Mouse (Mus musculus) heart, embryonic 13.5 days (tissue): ENCODE measurements around the gene Dctn5. TPM values are rescaled to one million over a fixed set of nuclear protein-coding genes. Genes with fewer than 3 reads are reported as not detected.

Experiments used
- ATAC-seq: fragments of 200-750 bp; cut with Nextera tagmentation; 2 replicates; pipeline ENCODE4 v1.8.0; 2017; ENCODE audit warnings: moderate TSS enrichment; ENCODE audit not compliant: insufficient number of reproducible peaks, low FRiP score, low TSS enrichment; ENCODE audit errors: extremely low read depth
- H3K27ac ChIP-seq: fragments of 300-500 bp; sonication (generic); replicated peaks from 2 replicates; pipeline ENCODE4 v1.5.1; 2015; ENCODE audit warnings: moderate library complexity, mild to moderate bottlenecking, inconsistent platforms
- H3K27me3 ChIP-seq: fragments of 300-500 bp; sonication (generic); replicated peaks from 2 replicates; pipeline ENCODE4 v1.6.1; 2015; ENCODE audit warnings: mild to moderate bottlenecking, inconsistent platforms
- H3K36me3 ChIP-seq: fragments of 300-500 bp; sonication (generic); 2 replicates; pipeline ENCODE4 v1.6.1; 2015; ENCODE audit warnings: mild to moderate bottlenecking, inconsistent platforms
- H3K4me1 ChIP-seq: fragments of 300-500 bp; sonication (generic); 2 replicates; pipeline ENCODE4 v1.6.1; 2015; ENCODE audit warnings: inconsistent platforms
- H3K4me2 ChIP-seq: fragments of 300-500 bp; sonication (generic); 2 replicates; pipeline ENCODE4 v1.6.1; 2015; ENCODE audit warnings: inconsistent platforms, mild to moderate bottlenecking, moderate library complexity
- H3K4me3 ChIP-seq: fragments of 300-500 bp; sonication (generic); 2 replicates; pipeline ENCODE4 v1.5.1; 2015; ENCODE audit warnings: moderate library complexity, mild to moderate bottlenecking, inconsistent platforms
- H3K9ac ChIP-seq: fragments of 300-500 bp; sonication (generic); 2 replicates; pipeline ENCODE4 v1.6.1; 2015; ENCODE audit warnings: inconsistent platforms, mild to moderate bottlenecking, moderate library complexity
- H3K9me3 ChIP-seq: fragments of 300-500 bp; sonication (generic); 2 replicates; pipeline ENCODE4 v1.6.1; 2016; ENCODE audit warnings: inconsistent platforms
- WGBS: fragments of 180-500 bp; shearing (Covaris S2); methylation state at CpG from one replicate; pipeline ENCODE4 v1.1.7; 2015; ENCODE audit warnings: mixed read lengths; 5-methylcytosine and 5-hydroxymethylcytosine counted together
- polyA plus RNA-seq: library from polyadenylated mRNA; unstranded; fragments of >200 nt; fragmentation: Nextera tagmentation; extraction: Ambion mirVana; gene quantifications from 2 replicates; pipeline ENCODE4 v1.2.1, GENCODE M21; 2015

Gene Dctn5
- polyA plus RNA-seq, 1 experiment from 2014 or later: 70.6 TPM

- ATAC-seq: no peak
- H3K27ac ChIP-seq: no peak overlapping the region
- no peaks in the 10 kb centered on the region for H3K27me3 ChIP-seq
- peaks cover 86% of the 10 kb centered on the region for H3K36me3 ChIP-seq
- no peaks in the 10 kb centered on the region; the same call in 1 of the 2 replicates for H3K4me1 ChIP-seq
- H3K4me3 ChIP-seq: no peak overlapping the region
- WGBS: 89% methylated on average over 7 of the region's 7 CpGs
- no peak overlapping the region for H3K9ac ChIP-seq
- no peaks in the 10 kb centered on the region for H3K9me3 ChIP-seq
- no peak overlapping the region for H3K4me2 ChIP-seq
Measured at GRCm38 (mm10) chr7:122167203-122167602, 34.4 kb downstream of the Dctn5 start.

GRCm38 (mm10) chr7:122170705-122171104 is 37.9 kb downstream of the Dctn5 start:
- no peak overlapping the region for H3K27ac ChIP-seq
- WGBS: 78% methylated on average over 6 of the region's 6 CpGs

GRCm38 (mm10) chr7:122171613-122172012 is 38.8 kb downstream of the Dctn5 start:
- H3K4me1 ChIP-seq: no peaks in the 10 kb centered on the region
- no peak overlapping the region for H3K9ac ChIP-seq
- peaks cover 44% of the 10 kb centered on the region for H3K36me3 ChIP-seq
- no peak overlapping the region for H3K4me2 ChIP-seq
- no peak overlapping the region for H3K27ac ChIP-seq
- 73% methylated on average over 10 of the region's 10 CpGs for WGBS
- no peak overlapping the region for H3K4me3 ChIP-seq
- H3K27me3 ChIP-seq: no peaks in the 10 kb centered on the region; the same call in 1 of the 2 replicates
- no peak for ATAC-seq
- H3K9me3 ChIP-seq: no peaks in the 10 kb centered on the region

More at GRCm38 (mm10) chr7:122170705-122171104, 37.9 kb downstream of the Dctn5 start:
- Histone ChIP-seq H3K4me3 (no peak overlapping the region), H3K4me1 (no peaks in the 10 kb centered on the region; the same call in 1 of the 2 replicates), H3K9ac (no peak overlapping the region), H3K36me3 (peaks cover 53% of the 10 kb centered on the region), H3K4me2 (no peak overlapping the region), H3K27me3 (no peaks in the 10 kb centered on the region; the same call in 1 of the 2 replicates), H3K9me3 (no peaks in the 10 kb centered on the region)
- no peak for ATAC-seq

- ATAC-seq: no peak
- H3K27ac ChIP-seq: no peak overlapping the region
- H3K9me3 ChIP-seq: no peaks in the 10 kb centered on the region
- no peaks in the 10 kb centered on the region for H3K36me3 ChIP-seq
- 78% methylated on average over 7 of the region's 7 CpGs for WGBS
- H3K4me2 ChIP-seq: no peak overlapping the region
- H3K27me3 ChIP-seq: peaks cover 7% of the 10 kb centered on the region; the same call in 1 of the 2 replicates
- no peak overlapping the region for H3K4me3 ChIP-seq
- H3K9ac ChIP-seq: no peak overlapping the region
- no peaks in the 10 kb centered on the region; the same call in 1 of the 2 replicates for H3K4me1 ChIP-seq
Measured at GRCm38 (mm10) chr7:122180720-122181119, 47.9 kb downstream of the Dctn5 start.

GRCm38 (mm10) chr7:122184569-122184968 is 51.7 kb downstream of the Dctn5 start:
- WGBS: 57% methylated on average over 5 of the region's 5 CpGs
- no peak overlapping the region for H3K4me2 ChIP-seq
- no peaks in the 10 kb centered on the region for H3K9me3 ChIP-seq
- ATAC-seq: no peak; the same call in 1 of the 2 replicates
- no peak overlapping the region for H3K27ac ChIP-seq
- H3K4me1 ChIP-seq: no peaks in the 10 kb centered on the region; the same call in 1 of the 2 replicates
- no peaks in the 10 kb centered on the region for H3K36me3 ChIP-seq
- H3K4me3 ChIP-seq: no peak overlapping the region
- H3K9ac ChIP-seq: no peak overlapping the region
- H3K27me3 ChIP-seq: 0 out of 2 replicates have a peak, but pooled peaks cover 9% of the 10 kb centered on the region

- H3K4me2 ChIP-seq: peak within 1 kb of the TSS; percentile 24; the same call in 1 of the 2 replicates
- 18% methylated on average over 17 of the region's 17 CpGs for WGBS
- H3K36me3 ChIP-seq: no peaks in the 10 kb centered on the region
- no peak within 1 kb of the TSS for H3K27ac ChIP-seq
- H3K9me3 ChIP-seq: no peaks in the 10 kb centered on the region
- H3K4me3 ChIP-seq: no peak within 1 kb of the TSS
- 0 out of 2 replicates have a peak, but pooled peaks cover 9% of the 10 kb centered on the region for H3K27me3 ChIP-seq
- no peak for ATAC-seq
- no peak within 1 kb of the TSS for H3K9ac ChIP-seq
- no peaks in the 10 kb centered on the region; the same call in 1 of the 2 replicates for H3K4me1 ChIP-seq
Measured at GRCm38 (mm10) chr7:122186043-122186442, 53.2 kb downstream of the Dctn5 start, which contains the start of gene Ern2. Ern2 (minus strand) TSS chr7:122186207.

- no peak overlapping the region for H3K4me3 ChIP-seq
- no peak overlapping the region for H3K27ac ChIP-seq
- no peak for ATAC-seq
- H3K9me3 ChIP-seq: no peaks in the 10 kb centered on the region
- no peak overlapping the region for H3K4me2 ChIP-seq
- 26% methylated on average over 7 of the region's 7 CpGs for WGBS
- H3K4me1 ChIP-seq: no peaks in the 10 kb centered on the region; the same call in 1 of the 2 replicates
- H3K36me3 ChIP-seq: no peaks in the 10 kb centered on the region
- no peak overlapping the region for H3K9ac ChIP-seq
- 0 out of 2 replicates have a peak, but pooled peaks cover 6% of the 10 kb centered on the region for H3K27me3 ChIP-seq
Measured at GRCm38 (mm10) chr7:122189484-122189883, 56.6 kb downstream of the Dctn5 start.

GRCm38 (mm10) chr7:122191097-122191496 is 58.3 kb downstream of the Dctn5 start:
- no peak overlapping the region for H3K4me2 ChIP-seq
- H3K27ac ChIP-seq: no peak overlapping the region
- no peaks in the 10 kb centered on the region for H3K36me3 ChIP-seq
- no peaks in the 10 kb centered on the region for H3K9me3 ChIP-seq
- H3K4me3 ChIP-seq: no peak overlapping the region
- WGBS: 61% methylated on average over 10 of the region's 10 CpGs
- no peaks in the 10 kb centered on the region for H3K27me3 ChIP-seq
- ATAC-seq: no peak
- H3K9ac ChIP-seq: no peak overlapping the region
- no peaks in the 10 kb centered on the region for H3K4me1 ChIP-seq

- H3K4me3 ChIP-seq: no peak overlapping the region
- H3K27ac ChIP-seq: no peak overlapping the region
- H3K4me2 ChIP-seq: no peak overlapping the region
- no peak overlapping the region for H3K9ac ChIP-seq
- no peaks in the 10 kb centered on the region for H3K27me3 ChIP-seq
- no peaks in the 10 kb centered on the region for H3K4me1 ChIP-seq
- H3K36me3 ChIP-seq: no peaks in the 10 kb centered on the region
- no peaks in the 10 kb centered on the region for H3K9me3 ChIP-seq
- no peak for ATAC-seq
Measured at GRCm38 (mm10) chr7:122193919-122194318, 61.1 kb downstream of the Dctn5 start.

GRCm38 (mm10) chr7:122196771-122197170 is 63.9 kb downstream of the Dctn5 start:
- Histone ChIP-seq H3K9me3 (no peaks in the 10 kb centered on the region), H3K4me2 (no peak overlapping the region), H3K4me1 (0 out of 2 replicates have a peak, but pooled peaks cover 3% of the 10 kb centered on the region), H3K27ac (no peak overlapping the region), H3K9ac (no peak overlapping the region), H3K36me3 (no peaks in the 10 kb centered on the region), H3K4me3 (no peak overlapping the region), H3K27me3 (no peaks in the 10 kb centered on the region)
- no peak for ATAC-seq
- WGBS: 79% methylated on average over 9 of the region's 9 CpGs

GRCm38 (mm10) chr7:122197306-122197705 is 64.5 kb downstream of the Dctn5 start:
- H3K4me3 ChIP-seq: no peak overlapping the region
- H3K4me1 ChIP-seq: 0 out of 2 replicates have a peak, but pooled peaks cover 3% of the 10 kb centered on the region
- no peak overlapping the region for H3K4me2 ChIP-seq
- no peak overlapping the region for H3K27ac ChIP-seq
- no peak for ATAC-seq
- no peaks in the 10 kb centered on the region for H3K27me3 ChIP-seq
- no peaks in the 10 kb centered on the region for H3K9me3 ChIP-seq
- 29% methylated on average over 4 of the region's 4 CpGs for WGBS
- H3K9ac ChIP-seq: no peak overlapping the region
- no peaks in the 10 kb centered on the region for H3K36me3 ChIP-seq
